8 mouse cellular contexts compared by ENCODE assay signal in the genomic region with DNA sequence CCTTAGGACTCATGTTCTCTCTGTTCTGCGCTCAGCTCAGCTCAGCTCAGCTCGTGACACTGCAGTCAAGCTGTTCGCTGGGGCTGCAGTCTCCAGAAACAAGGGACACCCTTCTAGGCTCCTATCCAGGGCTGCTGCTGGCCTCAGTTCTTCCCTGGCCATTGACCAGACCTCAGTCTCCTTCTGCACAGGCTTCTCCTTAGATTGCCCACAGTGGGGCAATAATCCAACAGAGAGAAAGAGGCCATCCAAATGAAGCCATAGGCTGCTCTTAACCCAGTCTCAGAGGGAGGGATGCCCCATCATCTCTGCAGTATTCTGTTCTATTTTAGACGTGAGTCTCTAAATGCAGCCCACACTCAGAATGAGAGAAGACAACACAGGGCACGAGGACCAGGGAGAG. TPM values are rescaled to one million over a fixed set of nuclear protein-coding genes. Genes with fewer than 3 reads are reported as not detected.
DNase-seq lines count a peak whose midpoint lies in the region; ATAC-seq lines count a peak whose summit lies in the region.

No protein-coding gene starts in this region.

- no peak overlapping the region for H3K27ac ChIP-seq in liver, embryonic 11.5 days (ENCODE audit: low read depth, low read length)

- H3K27me3 ChIP-seq in liver, embryonic 11.5 days (replicated peaks; ENCODE audit: control insufficient read depth, insufficient read depth, low read length) = no peaks in the 10 kb centered on the region

- intact Hi-C loops in gastrocnemius, postnatal 14 days (cut with DNase I; ENCODE audit: low total_unique reads) = no loop called here
- intact Hi-C loops in gastrocnemius, postnatal 36 days (cut with DNase I) = no loop called here
- intact Hi-C loops in left cerebral cortex, postnatal 25 days (cut with DNase I) = loop anchor here (1.0 kb wide), 1 partner anchor 14 kb away; no protein-coding TSS in a partner anchor

- ATAC-seq in liver, embryonic 11.5 days (replicated peaks; ENCODE audit: low FRiP score) = no peak

- H3K4me1 ChIP-seq in liver, embryonic 11.5 days (replicated peaks; ENCODE audit: control insufficient read depth, insufficient read depth, low read length) = peaks cover 7% of the 10 kb centered on the region

- 82% methylated on average over 5 of the region's 5 CpGs for WGBS in liver, embryonic 11.5 days

- H3K4me2 ChIP-seq in liver, embryonic 11.5 days = no peak overlapping the region

- peak; percentile 18 for DNase-seq in gastrocnemius, postnatal 14 days
- no peak for DNase-seq in gastrocnemius, postnatal 36 days
- DNase-seq in brain, adult 2 months (ENCODE audit: low read depth, low spot score) = peak; percentile 94
- DNase-seq in frontal cortex, adult 2 months (ENCODE audit: extremely low spot score in 1 of 2, low spot score in 1 of 2) = peak; percentile 67 to 72
- peak; percentile 53 to 84 for DNase-seq in left cerebral cortex, postnatal 25 days (ENCODE audit: low spot score in 2 of 2)
- no peak for DNase-seq in adrenal gland, postnatal 36 days
- DNase-seq in B cell, adult 2 months = no peak
- DNase-seq in liver, embryonic 11.5 days (ENCODE audit: low spot score) = no peak

- no peak overlapping the region for H3K4me3 ChIP-seq in liver, embryonic 11.5 days (ENCODE audit: low read depth, low read length)

- H3K36me3 ChIP-seq in liver, embryonic 11.5 days (ENCODE audit: control insufficient read depth, insufficient read depth, low read length) = no peaks in the 10 kb centered on the region

- no peak overlapping the region for H3K9ac ChIP-seq in liver, embryonic 11.5 days (ENCODE audit: low read depth, low read length)

- H3K9me3 ChIP-seq in liver, embryonic 11.5 days (ENCODE audit: control insufficient read depth, low read length) = no peaks in the 10 kb centered on the region

RNA-seq across cellular contexts. Expression of a gene that starts 15.3 kb away (rescaled TPM):
- total RNA-seq in gastrocnemius, postnatal 14 days (2021) = under 1 TPM; 0.16 to 0.42 TPM
- under 1 TPM; 0.10 to 0.28 TPM for total RNA-seq in gastrocnemius, postnatal 36 days (2021)
- polyA plus RNA-seq in frontal cortex, adult 2 months (2012; rRNA removed) = 9.6 and 10.7 TPM in 2 replicates
- total RNA-seq in left cerebral cortex, postnatal 25 days (2021) = 10 to 100 TPM; 22.2 to 27.1 TPM
- 1 to 10 TPM in 1 of 2 experiments, under 1 TPM in 1; 0.40 to 1.3 TPM for total RNA-seq in adrenal gland, postnatal 36 days (2021)
- polyA plus RNA-seq in liver, embryonic 11.5 days (2014; fragmentation: Nextera tagmentation; extraction: Ambion mirVana) = 1.2 and 2.1 TPM in 2 replicates

Comparison
In these comparisons a context has a peak if more than half of its experiments do, and no peak if none do; other contexts are left out.
1. DNase-seq: peak in gastrocnemius, postnatal 14 days (single experiment), brain, adult 2 months (single experiment), frontal cortex, adult 2 months (2 of 2) and left cerebral cortex, postnatal 25 days (2 of 2); none in gastrocnemius, postnatal 36 days (0 of 2), adrenal gland, postnatal 36 days (0 of 2), B cell, adult 2 months (0 of 2) and liver, embryonic 11.5 days (single experiment).
2. RNA of a gene that starts 15.3 kb away (total RNA-seq): 22.2 to 27.1 TPM in left cerebral cortex, postnatal 25 days; 0.40 to 1.3 TPM in adrenal gland, postnatal 36 days, 0.16 to 0.42 TPM in gastrocnemius, postnatal 14 days and 0.10 to 0.28 TPM in gastrocnemius, postnatal 36 days; every median in the first group is over 4 times any median in the second.